Mouse (Mus musculus): Measurements from ENCODE around the gene Lrch4. TPM values are rescaled to one million over a fixed set of nuclear protein-coding genes. Genes with fewer than 3 reads are reported as not detected.
A peak's percentile ranks its signal among the peaks of the same experiment; 100 is the strongest.
"Not testable (repeated sequence)": the region's sequence is repeated elsewhere in the genome, so short reads cannot be mapped to it uniquely, and the experiment has no call there.

Lrch4 gene
- polyA plus RNA-seq, 1 experiment from 2014 or later = 33.5 TPM

DNA sequence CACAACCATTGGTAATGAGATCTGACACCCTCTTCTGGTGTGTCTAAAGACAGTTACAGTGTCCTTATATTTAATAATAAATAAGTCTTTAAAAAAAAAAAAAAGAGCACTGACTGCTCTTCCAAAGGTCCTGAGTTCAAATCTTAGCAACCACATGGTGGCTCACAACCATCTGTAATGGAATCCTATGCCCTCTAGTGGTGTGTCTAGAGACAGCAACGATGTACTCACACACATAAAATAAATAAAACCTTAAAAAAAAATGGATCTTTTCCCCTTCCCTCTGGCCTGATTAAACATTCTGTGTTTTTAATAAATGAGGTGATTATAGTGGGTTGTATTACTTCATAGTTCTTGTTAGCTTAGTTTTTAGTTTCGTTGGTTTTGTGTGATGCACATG lies 14.0 kb upstream of the Lrch4 start:
- not testable (repeated sequence) for ATAC-seq (ENCODE audit: low FRiP score, low read depth)

DNA sequence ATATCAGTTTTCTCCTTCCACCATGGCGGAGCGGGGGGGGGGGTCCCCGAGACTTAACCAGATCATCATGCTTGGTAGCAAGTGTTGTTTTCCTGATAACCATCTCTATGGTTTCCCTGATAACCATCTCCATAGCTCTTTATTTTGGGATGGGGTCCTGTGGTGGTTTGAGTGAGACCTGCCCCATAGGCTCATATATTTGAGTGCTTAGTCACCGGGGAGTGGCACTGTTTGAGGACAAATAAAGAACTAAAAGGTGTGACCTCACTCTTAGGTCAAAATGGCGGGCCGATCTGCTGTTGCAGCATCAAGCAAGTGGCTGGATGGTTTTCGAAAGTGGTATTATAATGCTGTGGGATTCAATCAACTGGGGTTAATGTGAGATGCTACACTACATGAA lies 13.6 kb upstream of the Lrch4 start:
- Histone ChIP-seq H3K27ac (replicated peaks) (no peak overlapping the region), H3K4me3 (no peak overlapping the region), H3K4me2 (replicated peaks) (no peak overlapping the region), H3K4me1 (peaks cover 25% of the 10 kb centered on the region), H3K9ac (replicated peaks) (no peak overlapping the region), H3K9me3 (no peaks in the 10 kb centered on the region), H3K36me3 (no peaks in the 10 kb centered on the region), H3K27me3 (0 out of 2 replicates have a peak, but pooled peaks cover 7% of the 10 kb centered on the region)
- ATAC-seq (ENCODE audit: low FRiP score, low read depth) = no peak
- WGBS = 85% methylated on average over 7 of the region's 7 CpGs

More for the DNA sequence above, 14.0 kb upstream of the Lrch4 start:
- not testable (repeated sequence) for H3K9ac ChIP-seq (replicated peaks); H3K9me3 ChIP-seq; H3K27ac ChIP-seq (replicated peaks); H3K27me3 ChIP-seq; H3K36me3 ChIP-seq; H3K4me2 ChIP-seq (replicated peaks); H3K4me3 ChIP-seq
- 92% methylated on average over 2 of the region's 2 CpGs for WGBS
- H3K4me1 ChIP-seq = peaks cover 28% of the 10 kb centered on the region

DNA sequence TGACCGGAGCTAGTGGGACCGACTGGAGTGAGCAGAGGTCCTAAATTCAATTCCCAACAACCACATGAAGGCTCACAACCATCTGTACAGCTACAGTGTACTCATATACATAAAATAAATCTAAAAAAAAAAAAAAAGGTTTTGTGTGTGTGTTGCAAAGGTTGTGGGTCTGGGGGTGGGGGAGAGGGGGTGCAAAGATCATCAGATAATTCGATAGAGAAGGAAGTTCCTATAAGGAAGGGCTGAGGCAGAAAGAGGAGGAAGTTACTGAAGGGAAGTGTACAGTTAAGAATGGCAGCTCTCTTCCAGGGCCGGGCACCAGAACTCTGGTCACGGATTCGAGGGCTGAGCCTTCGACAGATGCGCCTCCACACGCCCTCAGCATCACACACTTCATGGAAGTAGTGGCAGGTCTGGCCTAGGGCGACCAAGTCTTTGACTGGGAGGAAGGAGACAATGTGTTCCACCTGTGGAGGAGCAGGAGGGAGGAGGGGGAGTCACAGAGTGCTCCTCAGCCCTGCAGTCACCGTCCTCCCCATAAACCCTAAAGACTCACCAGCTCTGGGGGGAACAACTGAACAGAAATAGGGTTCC lies 4.9 kb upstream of the Lrch4 start:
- Histone ChIP-seq H3K27me3 (peaks cover 4% of the 10 kb centered on the region; the same call in 1 of the 2 replicates), H3K4me1 (peaks cover 12% of the 10 kb centered on the region), H3K4me2 (replicated peaks) (no peak overlapping the region), H3K27ac (replicated peaks) (no peak overlapping the region), H3K36me3 (no peaks in the 10 kb centered on the region), H3K9ac (replicated peaks) (no peak overlapping the region), H3K9me3 (no peaks in the 10 kb centered on the region), H3K4me3 (no peak overlapping the region)
- WGBS = 83% methylated on average over 11 of the region's 11 CpGs
- ATAC-seq (ENCODE audit: low FRiP score, low read depth) = no peak

DNA sequence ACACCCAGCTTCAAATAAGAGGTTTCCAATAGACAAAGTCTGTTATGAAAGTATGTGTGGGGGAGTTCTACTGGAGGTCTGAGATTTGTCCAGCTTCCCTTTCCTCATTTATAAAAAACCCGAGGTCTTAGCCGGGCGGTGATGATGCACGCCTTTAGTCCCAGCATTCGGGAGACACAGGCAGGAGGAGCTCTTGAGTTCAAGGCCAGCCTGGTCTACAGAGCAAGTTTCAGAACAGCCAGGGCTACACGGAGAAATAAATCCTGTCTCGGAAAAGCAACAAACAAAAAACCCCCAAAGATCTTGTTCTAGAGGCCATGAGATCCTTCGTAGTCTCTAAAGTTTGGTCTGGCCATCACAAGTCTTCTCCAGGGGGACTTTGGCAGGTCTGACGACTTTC lies 930 bp upstream of the Lrch4 start:
- H3K4me1 ChIP-seq = peaks cover 46% of the 10 kb centered on the region
- H3K36me3 ChIP-seq = 0 out of 2 replicates have a peak, but pooled peaks cover 4% of the 10 kb centered on the region
- WGBS = 4% methylated on average over 9 of the region's 9 CpGs
- H3K27me3 ChIP-seq = peaks cover under 1% of the 10 kb centered on the region; the same call in 1 of the 2 replicates
- peak overlapping the region; percentile 71 for H3K4me3 ChIP-seq
- peak overlapping the region; percentile 66 for H3K4me2 ChIP-seq (replicated peaks)
- H3K9me3 ChIP-seq = no peaks in the 10 kb centered on the region
- peak overlapping the region; percentile 85 for H3K27ac ChIP-seq (replicated peaks)
- no peak for ATAC-seq (ENCODE audit: low FRiP score, low read depth)
- peak overlapping the region; percentile 59 for H3K9ac ChIP-seq (replicated peaks)

DNA sequence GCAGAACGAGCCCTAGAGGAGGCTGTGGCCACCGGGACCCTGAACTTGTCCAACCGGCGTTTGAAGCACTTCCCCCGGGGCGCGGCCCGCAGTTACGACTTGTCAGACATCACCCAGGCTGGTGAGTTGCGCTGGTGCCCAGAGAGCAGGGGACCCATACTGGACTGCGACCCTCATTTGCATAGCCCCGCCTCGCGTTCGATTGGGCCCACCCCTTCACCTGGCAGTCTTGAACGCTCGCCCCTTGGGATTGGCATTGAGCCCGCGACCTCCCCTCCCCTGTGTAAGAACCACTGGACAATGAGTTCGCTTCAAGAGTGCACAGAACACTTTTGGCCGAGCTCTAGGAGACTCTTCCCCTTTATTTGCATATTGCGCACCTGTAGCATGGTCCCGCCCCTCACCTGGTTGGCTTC lies 393 bp downstream of the Lrch4 start:
- no peaks in the 10 kb centered on the region for H3K9me3 ChIP-seq
- WGBS = 1% methylated on average over 23 of the region's 23 CpGs
- H3K4me1 ChIP-seq = peaks cover 46% of the 10 kb centered on the region

DNA sequence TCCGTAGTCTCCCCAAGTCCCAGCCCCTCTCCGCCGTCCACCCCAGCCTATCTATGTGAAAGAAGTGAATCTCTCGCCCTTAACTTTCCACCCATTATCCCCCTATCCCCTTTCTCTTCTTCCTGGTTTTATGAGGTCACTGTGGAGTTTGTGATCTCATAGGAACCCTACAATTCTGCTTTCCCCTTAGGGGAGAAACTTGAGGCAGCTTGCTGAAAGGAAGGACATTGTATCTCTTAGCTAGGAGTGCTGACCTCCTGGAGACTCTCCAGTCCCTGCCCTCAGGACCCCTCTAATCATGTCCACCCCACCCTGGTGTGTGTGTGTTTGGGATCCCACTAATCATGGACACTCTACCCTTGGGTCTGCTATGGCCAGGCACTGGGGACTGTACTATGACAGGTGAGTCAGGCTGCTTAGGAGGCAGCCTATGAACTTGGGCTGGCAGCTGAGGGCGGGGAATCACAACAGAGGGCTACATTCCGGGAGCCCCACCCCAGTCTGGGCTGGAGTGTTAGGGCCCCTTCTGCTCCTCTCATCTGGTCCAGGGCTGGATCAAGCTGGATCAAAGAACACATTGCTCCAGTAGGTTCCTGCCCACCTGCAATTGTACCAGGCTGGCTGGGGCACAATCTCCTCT lies 1.1 kb downstream of the Lrch4 start:
- Histone ChIP-seq H3K9ac (replicated peaks) (peak overlapping the region; percentile 77), H3K4me3 (peak overlapping the region; percentile 71), H3K27me3 (no peaks in the 10 kb centered on the region), H3K9me3 (no peaks in the 10 kb centered on the region), H3K4me1 (peaks cover 41% of the 10 kb centered on the region), H3K36me3 (peaks cover 18% of the 10 kb centered on the region), H3K27ac (replicated peaks) (peak overlapping the region; percentile 42; the same call in 1 of the 2 replicates), H3K4me2 (replicated peaks) (peak overlapping the region; percentile 90)
- no peak for ATAC-seq (ENCODE audit: low FRiP score, low read depth)
- WGBS = 30% methylated on average over 6 of the region's 6 CpGs

More for the DNA sequence above, 393 bp downstream of the Lrch4 start:
- Histone ChIP-seq H3K9ac (replicated peaks) (peak overlapping the region; percentile 77), H3K4me3 (peak overlapping the region; percentile 71), H3K4me2 (replicated peaks) (peak overlapping the region; percentile 90), H3K27ac (replicated peaks) (peak overlapping the region; percentile 91), H3K36me3 (peaks cover 17% of the 10 kb centered on the region), H3K27me3 (no peaks in the 10 kb centered on the region)
- ATAC-seq (ENCODE audit: low FRiP score, low read depth) = peak; percentile 45

DNA sequence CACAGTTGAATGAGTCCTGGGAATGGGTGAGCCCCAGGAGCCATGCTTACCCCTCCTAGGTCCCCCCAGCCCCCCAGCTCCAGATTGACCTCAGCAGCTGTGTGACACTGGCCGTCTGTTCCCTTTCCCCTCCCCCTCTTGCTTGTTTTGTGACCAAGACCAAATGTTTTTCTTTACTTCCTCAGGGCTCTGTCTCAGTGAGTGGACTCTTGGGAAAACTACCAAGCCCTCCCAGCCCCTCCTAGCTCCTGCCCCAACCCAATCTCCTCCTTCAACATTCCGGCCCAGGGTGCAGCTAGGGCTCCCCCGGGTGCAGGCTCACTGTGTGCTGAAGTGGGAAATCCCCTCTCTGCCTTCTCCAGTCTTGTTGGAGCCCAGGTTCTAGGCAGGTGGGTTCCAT lies 1.7 kb downstream of the Lrch4 start:
- H3K4me3 ChIP-seq = peak overlapping the region; percentile 71

DNA sequence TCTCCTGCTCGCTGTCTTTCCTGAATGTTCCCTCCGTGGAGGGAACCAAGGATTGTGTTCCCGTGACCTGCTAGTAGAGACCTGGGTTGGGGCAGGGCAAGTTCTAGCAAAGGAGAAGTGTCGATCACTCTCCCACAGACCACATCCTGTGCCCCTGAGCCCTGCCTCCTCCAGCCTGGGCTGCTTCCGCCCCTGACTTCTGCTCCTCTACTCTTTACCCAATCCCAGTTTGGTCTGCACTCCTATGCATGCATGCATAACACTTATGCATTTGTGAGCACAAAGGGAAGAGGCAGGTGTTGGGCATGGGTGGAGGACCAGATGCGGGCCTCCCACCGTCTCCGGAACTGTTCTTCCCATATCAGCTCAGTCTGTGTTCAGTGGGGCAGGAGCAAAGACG lies 2.2 kb downstream of the Lrch4 start:
- ATAC-seq (ENCODE audit: low FRiP score, low read depth) = no peak
- Histone ChIP-seq H3K9me3 (no peaks in the 10 kb centered on the region), H3K27me3 (no peaks in the 10 kb centered on the region), H3K4me3 (no peak overlapping the region), H3K4me2 (replicated peaks) (peak overlapping the region; percentile 90), H3K4me1 (peaks cover 38% of the 10 kb centered on the region), H3K36me3 (peaks cover 30% of the 10 kb centered on the region), H3K9ac (replicated peaks) (peak overlapping the region; percentile 77; the same call in 1 of the 2 replicates), H3K27ac (replicated peaks) (peak overlapping the region; percentile 39)
- 73% methylated on average over 9 of the region's 9 CpGs for WGBS

More for the DNA sequence above, 1.7 kb downstream of the Lrch4 start:
- 54% methylated on average over 3 of the region's 3 CpGs for WGBS
- no peaks in the 10 kb centered on the region for H3K9me3 ChIP-seq
- peak overlapping the region; percentile 90 for H3K4me2 ChIP-seq (replicated peaks)
- H3K27me3 ChIP-seq = no peaks in the 10 kb centered on the region
- peaks cover 40% of the 10 kb centered on the region for H3K4me1 ChIP-seq
- ATAC-seq (ENCODE audit: low FRiP score, low read depth) = no peak
- peak overlapping the region; percentile 39; the same call in 1 of the 2 replicates for H3K27ac ChIP-seq (replicated peaks)
- H3K36me3 ChIP-seq = peaks cover 24% of the 10 kb centered on the region
- H3K9ac ChIP-seq (replicated peaks) = peak overlapping the region; percentile 77

DNA sequence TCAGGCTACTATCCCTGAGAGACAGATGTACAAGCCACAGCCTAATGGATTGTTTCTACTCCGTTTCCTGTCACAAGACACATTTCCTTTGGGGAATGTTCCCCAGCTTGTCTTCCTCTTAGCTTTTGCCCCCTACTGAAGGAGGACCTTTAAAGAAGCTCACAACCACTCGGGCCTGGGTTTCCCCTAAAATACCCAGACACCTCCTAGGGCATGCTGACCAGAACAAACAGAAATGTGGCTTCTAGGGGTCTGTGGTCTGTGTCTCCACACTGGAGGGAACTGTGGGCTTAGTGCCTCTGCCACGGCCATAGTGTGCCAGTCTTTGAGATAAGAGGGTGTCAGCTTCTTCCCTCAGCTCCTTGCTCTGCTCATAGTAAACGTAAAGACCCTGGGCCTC lies 2.7 kb downstream of the Lrch4 start:
- Histone ChIP-seq H3K4me3 (no peak overlapping the region), H3K27me3 (no peaks in the 10 kb centered on the region), H3K4me1 (peaks cover 38% of the 10 kb centered on the region), H3K9me3 (no peaks in the 10 kb centered on the region), H3K9ac (replicated peaks) (no peak overlapping the region), H3K36me3 (peaks cover 34% of the 10 kb centered on the region), H3K4me2 (replicated peaks) (peak overlapping the region; percentile 90), H3K27ac (replicated peaks) (peak overlapping the region; percentile 39; the same call in 1 of the 2 replicates)
- 79% methylated on average over 4 of the region's 4 CpGs for WGBS
- ATAC-seq (ENCODE audit: low FRiP score, low read depth) = no peak

DNA sequence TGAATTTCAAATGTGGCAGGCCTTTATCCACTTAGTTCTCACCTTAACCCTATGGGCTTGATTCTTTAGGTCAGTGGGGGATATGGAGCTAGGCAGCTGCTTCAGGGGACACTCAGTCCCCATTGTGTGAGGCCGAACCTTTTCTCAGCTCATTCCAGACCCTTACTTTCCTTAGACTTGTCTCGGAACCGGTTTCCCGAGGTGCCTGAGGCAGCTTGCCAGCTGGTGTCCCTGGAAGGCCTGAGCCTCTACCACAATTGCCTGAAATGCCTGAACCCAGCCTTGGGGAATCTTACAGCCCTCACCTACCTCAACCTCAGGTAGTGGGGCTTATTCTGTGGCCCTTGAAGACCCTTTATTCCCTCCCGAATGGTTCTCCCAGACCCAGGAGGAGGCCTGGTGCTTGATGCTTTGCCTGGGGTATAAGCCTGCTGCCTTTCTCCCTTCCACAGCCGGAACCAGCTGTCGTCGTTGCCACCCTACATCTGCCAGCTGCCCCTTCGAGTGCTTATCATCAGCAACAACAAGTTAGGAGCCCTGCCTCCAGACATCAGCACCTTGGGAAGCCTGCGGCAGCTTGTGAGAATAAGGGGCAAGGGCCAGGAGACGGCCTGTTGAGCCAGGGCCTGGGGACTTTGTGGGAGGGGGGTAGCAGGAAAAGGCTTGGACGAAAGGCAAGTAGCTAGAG lies 4.6 kb downstream of the Lrch4 start:
- no peak for ATAC-seq (ENCODE audit: low FRiP score, low read depth)
- Histone ChIP-seq H3K4me2 (replicated peaks) (no peak overlapping the region), H3K27me3 (no peaks in the 10 kb centered on the region), H3K27ac (replicated peaks) (no peak overlapping the region), H3K9ac (replicated peaks) (0 out of 2 replicates have a peak overlapping the region, but pooled peaks have one; percentile 31), H3K4me1 (peaks cover 33% of the 10 kb centered on the region), H3K36me3 (peaks cover 54% of the 10 kb centered on the region), H3K9me3 (no peaks in the 10 kb centered on the region), H3K4me3 (no peak overlapping the region)
- WGBS = 84% methylated on average over 12 of the region's 12 CpGs

DNA sequence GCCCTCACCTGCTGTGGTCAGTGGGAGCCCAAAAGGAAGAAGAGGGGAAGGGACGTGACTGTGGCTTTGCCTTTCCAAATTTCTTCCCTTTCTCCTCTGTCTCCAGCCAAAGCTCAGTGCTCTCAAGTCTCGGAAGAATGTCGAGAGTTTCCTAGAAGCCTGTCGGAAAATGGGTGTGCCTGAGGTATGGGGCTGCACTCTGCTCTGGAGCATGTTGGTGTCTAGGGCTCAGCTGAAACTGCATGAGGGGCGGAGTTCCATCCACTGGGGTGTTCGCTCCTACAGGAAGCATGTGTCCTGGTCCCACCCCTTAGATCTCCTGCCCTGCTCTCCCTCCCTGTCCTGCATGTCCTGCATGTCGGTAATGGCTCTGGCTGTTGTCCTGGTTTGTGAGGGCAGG lies 10.6 kb downstream of the Lrch4 start:
- peaks cover 73% of the 10 kb centered on the region for H3K36me3 ChIP-seq
- 84% methylated on average over 7 of the region's 7 CpGs for WGBS

DNA sequence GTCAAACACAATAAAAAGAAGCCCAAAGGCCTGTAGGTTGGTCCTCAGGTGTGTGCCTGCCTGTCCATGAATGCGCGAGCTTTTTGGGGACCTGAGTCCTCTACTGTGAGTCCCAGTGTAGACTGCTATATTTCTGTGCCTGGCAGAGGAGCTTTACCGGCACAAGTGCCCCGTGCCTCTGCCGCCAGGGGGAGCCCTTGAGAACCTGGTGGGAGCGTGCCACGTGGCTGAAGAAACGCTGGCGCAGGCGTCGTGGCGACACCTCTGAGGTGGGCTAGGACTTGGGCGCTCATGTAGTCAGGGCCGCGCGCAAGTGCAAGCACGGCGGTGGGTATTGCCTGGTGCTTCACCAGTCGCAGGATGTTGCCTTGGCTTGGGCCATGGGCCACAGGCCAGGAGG lies 12.1 kb downstream of the Lrch4 start, which contains the start of gene Sap25:
Gene Sap25, plus strand, starts transcription at position 281 of the 400 bp plus-strand sequence.
- H3K36me3 ChIP-seq = peaks cover 62% of the 10 kb centered on the region
- no peak within 1 kb of the TSS for H3K27ac ChIP-seq (replicated peaks)
- H3K9ac ChIP-seq (replicated peaks) = no peak within 1 kb of the TSS
- no peaks in the 10 kb centered on the region for H3K9me3 ChIP-seq
- WGBS = 88% methylated on average over 19 of the region's 19 CpGs
- H3K4me1 ChIP-seq = peaks cover 7% of the 10 kb centered on the region; the same call in 1 of the 2 replicates
- H3K4me3 ChIP-seq = no peak within 1 kb of the TSS
- ATAC-seq (ENCODE audit: low FRiP score, low read depth) = no peak
- H3K4me2 ChIP-seq (replicated peaks) = no peak within 1 kb of the TSS
- peaks cover 35% of the 10 kb centered on the region for H3K27me3 ChIP-seq

More for the DNA sequence above, 10.6 kb downstream of the Lrch4 start:
- no peak overlapping the region for H3K4me2 ChIP-seq (replicated peaks)
- no peaks in the 10 kb centered on the region for H3K4me1 ChIP-seq
- H3K27me3 ChIP-seq = peaks cover 20% of the 10 kb centered on the region
- H3K9ac ChIP-seq (replicated peaks) = no peak overlapping the region
- H3K9me3 ChIP-seq = no peaks in the 10 kb centered on the region
- H3K4me3 ChIP-seq = no peak overlapping the region
- no peak for ATAC-seq (ENCODE audit: low FRiP score, low read depth)
- H3K27ac ChIP-seq (replicated peaks) = no peak overlapping the region
